Mouse (Mus musculus) right cerebral cortex, postnatal 14 days (tissue): ENCODE measurements around the gene Slc8a1.

Experiments
- DNase-seq: peaks from one replicate; pipeline ENCODE4 v3.0.0; 2022

The Slc8a1 gene

GRCm38 (mm10) chr17:81416361-81417114, 321.6 kb downstream of the Slc8a1 start:
- no peak for DNase-seq

- DNase-seq: no peak
These were observed 325.4 kb downstream of the Slc8a1 start for GRCm38 (mm10) chr17:81412736-81413135.

- no peak for DNase-seq
These were observed 334.0 kb downstream of the Slc8a1 start for GRCm38 (mm10) chr17:81404225-81404624.

- no peak for DNase-seq
These were observed 335.1 kb downstream of the Slc8a1 start for GRCm38 (mm10) chr17:81403121-81403520.

- no peak for DNase-seq
These were observed 335.5 kb downstream of the Slc8a1 start for GRCm38 (mm10) chr17:81402636-81403035.

- no peak for DNase-seq
These were observed 337.8 kb downstream of the Slc8a1 start for GRCm38 (mm10) chr17:81400377-81400776.

- DNase-seq: no peak
These were observed 340.7 kb downstream of the Slc8a1 start for GRCm38 (mm10) chr17:81397434-81397833.

DNA sequence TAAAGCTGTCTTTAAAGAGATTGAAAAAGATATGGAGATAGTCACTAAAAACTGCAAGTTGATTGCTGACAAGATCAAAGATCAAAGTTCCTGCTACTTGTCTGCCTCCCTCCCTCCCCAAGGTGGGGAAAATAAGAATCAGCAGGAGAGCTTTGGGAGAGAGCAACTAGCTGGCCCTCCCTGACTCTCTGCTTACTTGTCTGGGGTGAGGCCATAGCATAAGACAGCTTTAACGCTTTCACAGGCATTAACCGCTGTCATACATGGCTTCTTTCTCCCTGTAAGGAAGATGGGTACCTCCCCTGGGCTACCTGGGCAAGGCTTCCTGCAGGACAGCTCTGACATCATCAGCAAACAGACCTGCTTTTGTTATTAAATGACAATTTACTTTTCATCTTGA, 344.1 kb downstream of the Slc8a1 start:
- no peak for DNase-seq

- DNase-seq: no peak
These were observed 345.1 kb downstream of the Slc8a1 start for GRCm38 (mm10) chr17:81393040-81393439.

DNA sequence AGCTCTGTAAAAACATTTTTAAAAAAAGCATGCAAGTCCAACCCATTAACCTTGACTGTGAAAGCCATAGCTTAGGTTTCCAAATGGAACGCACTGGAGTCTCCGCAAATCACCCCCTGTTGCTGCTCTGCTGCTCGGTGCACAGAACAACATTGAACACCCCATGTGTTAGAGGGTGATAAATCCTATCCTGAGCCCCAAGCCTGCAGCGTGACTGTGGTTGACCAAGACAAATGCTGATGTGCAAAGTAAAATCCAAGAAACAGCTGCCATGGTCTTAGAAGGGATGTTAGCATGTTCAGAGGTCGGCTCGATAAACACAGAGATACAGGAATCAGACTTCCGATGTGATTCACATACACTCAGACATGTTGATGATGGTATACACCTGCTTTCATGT, 346.7 kb downstream of the Slc8a1 start:
- DNase-seq: no peak

DNA sequence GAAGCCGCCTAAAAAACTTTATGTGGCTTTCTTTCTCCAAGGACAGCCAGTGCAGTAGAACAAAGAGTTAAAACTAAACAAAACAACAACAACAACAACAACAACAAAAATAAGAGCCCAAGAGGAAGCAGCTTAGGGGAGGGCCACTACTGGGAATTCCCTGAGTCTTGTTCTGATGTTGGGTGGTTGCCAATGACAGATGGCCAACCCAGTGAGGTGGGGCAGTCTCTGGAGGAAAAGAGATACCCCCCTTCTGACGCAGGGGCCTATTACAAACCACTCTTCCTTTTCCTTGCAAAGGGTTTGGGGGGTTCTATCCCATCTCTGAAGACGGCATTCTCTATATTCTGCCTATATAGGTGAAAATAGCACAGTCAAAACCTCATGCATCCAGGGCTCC, 347.4 kb downstream of the Slc8a1 start:
- DNase-seq: no peak

- DNase-seq: no peak
These were observed 352.1 kb downstream of the Slc8a1 start for GRCm38 (mm10) chr17:81386118-81386517.

DNA sequence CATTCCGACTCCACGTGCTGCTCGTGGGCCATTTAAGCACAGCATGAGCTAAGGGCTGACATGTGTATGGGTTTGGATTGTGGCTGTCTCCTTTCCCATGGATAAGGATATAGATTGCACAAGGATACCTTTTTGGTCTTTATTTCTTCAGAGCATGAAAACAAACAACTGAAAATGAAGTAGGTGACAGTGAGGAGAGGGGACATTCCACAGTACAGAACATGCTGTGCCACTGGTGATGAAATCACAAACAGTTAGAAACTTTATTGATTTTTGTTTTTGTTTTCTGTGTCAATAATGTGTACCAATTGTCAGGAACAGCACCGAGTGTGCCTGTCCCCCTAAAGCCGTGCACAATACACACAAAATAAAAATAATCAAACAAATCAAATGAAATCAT, 352.7 kb downstream of the Slc8a1 start:
- DNase-seq: no peak

- no peak for DNase-seq
These were observed 354.7 kb downstream of the Slc8a1 start for GRCm38 (mm10) chr17:81383461-81383860.

GRCm38 (mm10) chr17:81378436-81378835, 359.7 kb downstream of the Slc8a1 start:
- DNase-seq: no peak

GRCm38 (mm10) chr17:81377757-81378299, 360.3 kb downstream of the Slc8a1 start:
- DNase-seq: no peak

- DNase-seq: no peak
These were observed 361.0 kb downstream of the Slc8a1 start for GRCm38 (mm10) chr17:81377195-81377594.

DNA sequence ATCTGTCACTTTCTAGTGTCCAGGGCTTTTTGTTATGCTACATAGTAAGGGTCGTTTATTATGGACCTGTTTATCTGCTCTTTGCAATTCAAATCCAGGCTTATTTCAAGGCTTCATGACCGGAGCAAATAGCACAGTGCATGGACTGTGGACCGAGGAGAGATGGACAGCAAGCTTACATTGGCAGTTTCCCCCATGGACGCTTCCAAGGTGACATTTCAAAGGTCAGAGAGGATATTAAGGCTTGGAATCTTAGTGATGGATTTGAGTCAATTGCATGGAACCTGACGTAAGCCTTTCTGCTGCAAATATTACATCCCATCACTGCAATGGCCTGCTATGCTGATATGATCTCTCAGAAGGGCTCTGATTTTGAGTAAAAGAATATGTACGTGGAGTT, 362.3 kb downstream of the Slc8a1 start:
- no peak for DNase-seq

GRCm38 (mm10) chr17:81369036-81369435, 369.1 kb downstream of the Slc8a1 start:
- DNase-seq: no peak

- DNase-seq: no peak
These were observed 369.7 kb downstream of the Slc8a1 start for GRCm38 (mm10) chr17:81368503-81368902.

DNA sequence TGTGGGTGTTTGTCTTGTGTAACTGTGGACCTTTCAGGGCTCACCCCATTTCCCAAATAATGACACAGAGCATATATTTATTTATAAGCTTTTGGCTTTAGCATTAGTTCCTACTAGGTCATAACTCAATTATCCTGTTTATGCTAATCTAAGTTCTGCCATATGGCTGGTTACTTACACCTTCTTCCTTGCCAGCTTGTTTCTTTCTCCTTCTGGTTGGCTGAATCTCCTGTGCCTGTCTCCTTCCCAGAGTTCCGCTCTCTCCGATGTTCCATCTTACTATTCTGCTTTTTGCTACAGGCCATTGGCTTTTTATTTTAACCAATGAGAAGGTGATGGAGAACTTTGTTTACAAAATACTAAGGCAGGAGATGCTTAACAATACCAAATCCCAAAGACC, 374.8 kb downstream of the Slc8a1 start:
- no peak for DNase-seq

DNA sequence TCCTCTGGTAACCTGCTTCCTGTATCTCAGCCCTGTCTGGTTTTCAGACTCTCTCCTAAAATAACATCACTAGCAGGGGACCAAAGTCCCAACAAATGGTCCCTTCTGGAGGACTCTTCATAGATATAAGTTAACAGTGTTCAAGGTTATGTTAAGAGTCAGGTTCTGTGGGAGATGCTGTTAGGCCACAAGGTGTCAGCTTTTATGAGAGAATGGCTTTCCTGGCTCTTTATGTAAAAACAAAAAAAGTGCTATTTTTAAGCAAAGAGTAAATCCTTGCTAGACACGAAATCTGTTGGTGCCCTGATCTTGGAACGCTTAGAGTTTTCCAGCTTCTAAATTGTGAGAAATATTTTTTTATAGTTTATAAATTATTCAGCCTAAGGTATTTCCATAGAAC, 377.6 kb downstream of the Slc8a1 start:
- no peak for DNase-seq

GRCm38 (mm10) chr17:81360032-81360431, 378.1 kb downstream of the Slc8a1 start:
- no peak for DNase-seq

DNA sequence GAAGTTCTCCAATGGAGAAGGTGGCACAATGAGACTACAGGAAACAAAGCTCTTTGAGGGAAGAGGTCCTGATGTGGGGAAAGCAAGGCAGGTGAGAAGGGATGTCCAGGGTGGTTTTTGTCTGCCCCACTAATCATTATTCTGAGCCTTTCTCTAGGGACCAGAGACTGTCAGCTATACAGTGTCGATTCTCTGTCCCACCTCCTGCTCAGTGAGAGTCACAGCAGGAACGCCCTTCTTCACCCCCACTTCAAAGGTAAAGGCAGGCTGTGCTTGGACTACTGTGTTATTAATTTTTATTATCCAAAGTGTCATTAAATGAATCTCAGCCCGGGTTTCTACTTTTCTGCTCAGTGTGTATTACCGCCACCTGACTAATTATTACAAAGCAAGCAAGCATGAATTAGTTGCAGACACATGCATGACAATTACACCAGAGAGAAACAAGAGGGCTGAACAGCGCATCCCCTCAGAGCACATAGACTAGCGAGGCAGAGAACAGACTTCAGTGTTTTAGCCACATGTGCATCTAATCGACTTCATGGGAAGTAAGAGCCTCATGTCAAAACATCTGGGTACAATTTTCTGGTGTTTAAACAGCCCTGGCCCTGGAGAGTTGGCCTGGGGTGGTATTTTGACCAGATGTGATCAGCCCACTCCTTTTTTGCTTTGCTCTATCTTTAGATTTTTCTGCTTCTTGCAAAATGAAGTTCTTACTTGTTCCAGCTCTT, 402.0 kb downstream of the Slc8a1 start:
- DNase-seq: no peak
